Mouse (Mus musculus): ENCODE data around the gene Tspan32.

- TF ChIP-seq EP300 (IDR thresholded peaks at IDR 0.05; ENCODE audit: insufficient read depth, low read depth, low read length) (no peak), CTCF (IDR thresholded peaks at IDR 0.05) (no peak)
Observed at GRCm38 (mm10) chr7:143046358-143046757, 41.5 kb downstream of the Tspan32 start.
